Mouse (Mus musculus): ENCODE results near the gene Gm21149.
"Not testable (repeated sequence)": the region's sequence is repeated elsewhere in the genome, so short reads cannot be mapped to it uniquely, and the experiment has no call there.

The Gm21149 gene

GRCm38 (mm10) chr5:15476423-15476822 is at the start of gene Gm21149:
Gm21149 (minus strand) TSS chr5:15476523.
- not testable (repeated sequence) for DNase-seq

- peak; percentile 48 for DNase-seq
Measured at GRCm38 (mm10) chr5:15522470-15522869, 46.1 kb upstream of the Gm21149 start.

GRCm38 (mm10) chr5:15522028-15522427 is 45.7 kb upstream of the Gm21149 start:
- not testable (repeated sequence) for DNase-seq

- peak; percentile 19 for DNase-seq
Measured at GRCm38 (mm10) chr5:15520418-15520817, 44.1 kb upstream of the Gm21149 start.

GRCm38 (mm10) chr5:15517150-15517549 is 40.8 kb upstream of the Gm21149 start:
- not testable (repeated sequence) for DNase-seq

GRCm38 (mm10) chr5:15512236-15512635 is 35.9 kb upstream of the Gm21149 start:
- DNase-seq, result not testable (repeated sequence)

GRCm38 (mm10) chr5:15509911-15510310 is 33.6 kb upstream of the Gm21149 start:
- not testable (repeated sequence) for DNase-seq

- DNase-seq, result peak; percentile 7
Measured at GRCm38 (mm10) chr5:15508460-15509451, 32.4 kb upstream of the Gm21149 start.

GRCm38 (mm10) chr5:15507757-15508459 is 31.6 kb upstream of the Gm21149 start:
- not testable (repeated sequence) for DNase-seq

- no peak for DNase-seq
Measured at GRCm38 (mm10) chr5:15507309-15507619, 30.9 kb upstream of the Gm21149 start.

GRCm38 (mm10) chr5:15506575-15507308 is 30.4 kb upstream of the Gm21149 start:
- DNase-seq, result peak; percentile 57

GRCm38 (mm10) chr5:15498774-15499400 is 22.6 kb upstream of the Gm21149 start:
- peak; percentile 56 for DNase-seq

GRCm38 (mm10) chr5:15498350-15498749 is 22.0 kb upstream of the Gm21149 start:
- not testable (repeated sequence) for DNase-seq

GRCm38 (mm10) chr5:15490934-15491333 is 14.6 kb upstream of the Gm21149 start:
- DNase-seq, result not testable (repeated sequence)

GRCm38 (mm10) chr5:15488743-15489142 is 12.4 kb upstream of the Gm21149 start:
- no peak for DNase-seq

GRCm38 (mm10) chr5:15484616-15485015 is 8.3 kb upstream of the Gm21149 start:
- DNase-seq, result not testable (repeated sequence)

- DNase-seq, result not testable (repeated sequence)
Measured at GRCm38 (mm10) chr5:15483576-15483975, 7.3 kb upstream of the Gm21149 start.

- not testable (repeated sequence) for DNase-seq
Measured at GRCm38 (mm10) chr5:15482815-15483214, 6.5 kb upstream of the Gm21149 start.

- not testable (repeated sequence) for DNase-seq
Measured at GRCm38 (mm10) chr5:15470141-15470540, 6.2 kb downstream of the Gm21149 start.

- peak; percentile 12 for DNase-seq
Measured at GRCm38 (mm10) chr5:15467768-15468167, 8.6 kb downstream of the Gm21149 start.

GRCm38 (mm10) chr5:15466218-15466617 is 10.1 kb downstream of the Gm21149 start:
- not testable (repeated sequence) for DNase-seq

GRCm38 (mm10) chr5:15463561-15463960 is 12.8 kb downstream of the Gm21149 start:
- DNase-seq, result peak; percentile 41

All from kidney, postnatal 10 days (tissue).